Mouse (Mus musculus): ENCODE data around the gene Tbc1d17. TPM values are rescaled to one million over a fixed set of nuclear protein-coding genes. Genes with fewer than 3 reads are reported as not detected.

Gene Tbc1d17
- total and polyA plus RNA-seq, 3 experiments = 31.9 to 40.5 (median 38.5) TPM

DNA sequence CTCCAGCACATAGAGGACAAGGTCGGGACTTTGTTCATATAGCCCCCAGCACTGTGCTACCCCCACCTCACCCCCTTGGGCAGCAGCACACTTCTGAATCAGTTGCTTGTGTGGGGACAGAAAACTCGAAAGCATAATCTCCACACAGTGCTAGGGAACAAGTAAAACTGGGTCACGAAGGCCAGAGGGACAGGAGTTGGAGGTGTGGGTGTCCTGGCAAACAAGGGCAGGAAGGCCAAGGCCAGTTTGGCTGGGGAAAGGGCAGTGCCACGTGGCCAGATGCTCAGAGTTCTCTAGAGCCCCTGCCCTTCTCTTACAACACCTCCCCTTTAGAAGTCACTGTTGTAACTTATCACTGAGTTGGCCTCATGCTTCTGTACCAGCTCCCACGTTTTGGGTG is 29.0 kb downstream of the Tbc1d17 start:
- Histone ChIP-seq H3K4me3 (replicated peaks in 1 of 3; ENCODE audit: low read depth in 2 of 3, low read length in 2 of 3, poor library complexity in 1 of 3) (peak overlapping the region; percentile 62 to 89 (median 67)), H3K4me2 (ENCODE audit: insufficient read depth, low read depth, poor library complexity, severe bottlenecking) (peak overlapping the region; percentile 95), H3K36me3 (replicated peaks in 1 of 2; ENCODE audit: control insufficient read depth in 1 of 2, insufficient read depth in 1 of 2, low read length in 1 of 2) (peaks cover 3 to 50% of the 10 kb centered on the region in 2 experiments), H3K27me3 (replicated peaks) (no peaks in the 10 kb centered on the region), H3K27ac (ENCODE audit: insufficient read depth, low read depth) (peak overlapping the region; percentile 92), H3K79me2 (replicated peaks; ENCODE audit: control insufficient read depth, extremely low read depth, insufficient read depth, poor library complexity, severe bottlenecking) (peaks cover 90% of the 10 kb centered on the region), H3K9me3 (replicated peaks; ENCODE audit: low read length) (no peaks in the 10 kb centered on the region), H3K9ac (ENCODE audit: insufficient read depth, low read depth) (peak overlapping the region; percentile 93), H3K4me1 (ENCODE audit: control insufficient read depth in 1 of 2, insufficient read depth in 2 of 2) (peaks cover 21 to 51% of the 10 kb centered on the region in 2 experiments)
- no peak for DNase-seq (ENCODE audit: extremely low read depth)
- in situ Hi-C loops (cut with MboI; ENCODE audit: low pct_ligation_motif_present, low pct_unique_long_range_greater_than_20kb, low sequenced_read_pairs) (no loop called here), dilution Hi-C loops (cut with MboI; ENCODE audit: extremely low pct_ligation_motif_present, extremely low pct_unique_long_range_greater_than_20kb, low sequenced_read_pairs) (no loop called here)
- TF ChIP-seq EP300 (IDR thresholded peaks at IDR 0.05; ENCODE audit: low read length) (no peak), MEF2A (IDR thresholded peaks at IDR 0.05; ENCODE audit: borderline replicate concordance, low read depth, low read length) (no peak), RAD21 (IDR thresholded peaks at IDR 0.05; ENCODE audit: low read depth, low read length) (no peak), MXI1 (IDR thresholded peaks at IDR 0.05; ENCODE audit: low read depth, low read length) (0 out of 2 replicates have a peak, but pooled peaks have one; percentile 70), E2F4 (IDR thresholded peaks at IDR 0.05; ENCODE audit: insufficient replicate concordance, low read depth, low read length) (no peak), SIN3A (IDR thresholded peaks at IDR 0.05; ENCODE audit: low read length) (peak; percentile 31; the same call in 1 of the 2 replicates), MYC (IDR thresholded peaks at IDR 0.05; ENCODE audit: low read depth, low read length) (peak; percentile 58; the same call in 1 of the 2 replicates), NELFE (IDR thresholded peaks at IDR 0.05; ENCODE audit: low read depth, low read length) (no peak), MAX (IDR thresholded peaks at IDR 0.05; ENCODE audit: low read length) (peak; percentile 61; the same call in 1 of the 2 replicates)

DNA sequence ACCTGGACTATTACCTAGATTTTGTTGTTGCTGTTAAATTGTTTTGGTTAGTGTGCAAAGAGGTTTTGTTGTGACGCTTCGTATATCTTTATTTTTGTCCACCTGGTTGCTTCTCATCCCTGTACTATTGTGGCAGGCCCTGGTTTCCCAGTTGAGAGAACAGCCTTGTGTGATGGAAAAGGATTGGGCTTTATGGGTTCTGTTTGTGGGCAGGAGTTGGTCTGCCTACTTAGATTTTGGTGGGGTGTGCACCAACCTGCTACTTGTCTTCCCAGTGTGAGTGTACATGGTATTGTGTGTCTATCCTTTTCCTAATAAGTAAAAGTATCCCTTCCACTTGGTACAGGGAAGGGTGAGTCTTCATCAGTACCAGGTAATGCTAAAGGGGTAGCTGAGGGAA is 29.5 kb downstream of the Tbc1d17 start:
- peak overlapping the region; percentile 62 to 89 (median 67) for H3K4me3 ChIP-seq (replicated peaks in 1 of 3; ENCODE audit: low read depth in 2 of 3, low read length in 2 of 3, poor library complexity in 1 of 3)

More for the DNA sequence above, 29.5 kb downstream of the Tbc1d17 start:
- Histone ChIP-seq H3K9ac (ENCODE audit: insufficient read depth, low read depth) (peak overlapping the region; percentile 93), H3K27me3 (replicated peaks) (no peaks in the 10 kb centered on the region), H3K36me3 (replicated peaks in 1 of 2; ENCODE audit: control insufficient read depth in 1 of 2, insufficient read depth in 1 of 2, low read length in 1 of 2) (peaks cover 8 to 53% of the 10 kb centered on the region in 2 experiments), H3K79me2 (replicated peaks; ENCODE audit: control insufficient read depth, extremely low read depth, insufficient read depth, poor library complexity, severe bottlenecking) (peaks cover 87% of the 10 kb centered on the region), H3K4me2 (ENCODE audit: insufficient read depth, low read depth, poor library complexity, severe bottlenecking) (peak overlapping the region; percentile 95), H3K27ac (ENCODE audit: insufficient read depth, low read depth) (peak overlapping the region; percentile 92), H3K4me1 (ENCODE audit: control insufficient read depth in 1 of 2, insufficient read depth in 2 of 2) (peaks cover 23 to 51% of the 10 kb centered on the region in 2 experiments), H3K9me3 (replicated peaks; ENCODE audit: low read length) (no peaks in the 10 kb centered on the region)
- in situ Hi-C loops (cut with MboI; ENCODE audit: low pct_ligation_motif_present, low pct_unique_long_range_greater_than_20kb, low sequenced_read_pairs) (no loop called here), dilution Hi-C loops (cut with MboI; ENCODE audit: extremely low pct_ligation_motif_present, extremely low pct_unique_long_range_greater_than_20kb, low sequenced_read_pairs) (no loop called here)
- TF ChIP-seq ZC3H11A (IDR thresholded peaks at IDR 0.05; ENCODE audit: low read depth, low read length) (no peak), PAX5 (IDR thresholded peaks at IDR 0.05; ENCODE audit: low read length) (no peak), ZNF384 (IDR thresholded peaks at IDR 0.05; ENCODE audit: low read depth, low read length) (no peak), CHD2 (IDR thresholded peaks at IDR 0.05; ENCODE audit: low read length) (no peak), JUND (conservative IDR thresholded peaks at IDR 0.05; ENCODE audit: low read depth, low read length) (no peak), NRF1 (IDR thresholded peaks at IDR 0.05; ENCODE audit: low read depth, low read length) (no peak), MYC (IDR thresholded peaks at IDR 0.05; ENCODE audit: low read depth, low read length) (no peak), ZKSCAN1 (IDR thresholded peaks at IDR 0.05; ENCODE audit: borderline replicate concordance, low read depth, low read length) (no peak), EP300 (IDR thresholded peaks at IDR 0.05; ENCODE audit: low read length) (no peak), MAZ (IDR thresholded peaks at IDR 0.05; ENCODE audit: low read depth, low read length) (no peak), MEF2A (IDR thresholded peaks at IDR 0.05; ENCODE audit: borderline replicate concordance, low read depth, low read length) (no peak), IRF4 (IDR thresholded peaks at IDR 0.05; ENCODE audit: low read depth, low read length) (no peak)
- DNase-seq (ENCODE audit: extremely low read depth) = no peak
